Mouse (Mus musculus) neural tube, embryonic 14.5 days (tissue): ENCODE results near the gene Susd3. TPM values are rescaled to one million over a fixed set of nuclear protein-coding genes. Genes with fewer than 3 reads are reported as not detected.

Experiments
- ATAC-seq: fragments of 200-750 bp; cut with Nextera tagmentation; 2 replicates; pipeline ENCODE4 v1.8.0; 2017; ENCODE audit warnings: low read depth, mild to moderate bottlenecking, moderate TSS enrichment, moderate library complexity
- H3K27ac ChIP-seq: fragments of 300-500 bp; sonication (generic); 2 replicates; pipeline ENCODE4 v1.5.1; 2014; ENCODE audit warnings: low read depth, mild to moderate bottlenecking, control low read depth, low read length, moderate library complexity, mixed read lengths
- H3K27me3 ChIP-seq: fragments of 300-500 bp; sonication (generic); 2 replicates; pipeline ENCODE4 v1.6.1; 2014; ENCODE audit warnings: low read length; ENCODE audit not compliant: control insufficient read depth, insufficient read depth
- H3K36me3 ChIP-seq: fragments of 300-500 bp; sonication (generic); 2 replicates; pipeline ENCODE4 v1.6.1; 2014; ENCODE audit warnings: low read length, mixed read lengths; ENCODE audit not compliant: control insufficient read depth, insufficient read depth
- H3K4me1 ChIP-seq: fragments of 300-500 bp; sonication (generic); 2 replicates; pipeline ENCODE4 v1.6.1; 2014; ENCODE audit warnings: low read length; ENCODE audit not compliant: control insufficient read depth, insufficient read depth
- H3K4me2 ChIP-seq: fragments of 300-500 bp; sonication (generic); 2 replicates; pipeline ENCODE4 v1.6.1; 2014; ENCODE audit warnings: mild to moderate bottlenecking, low read depth, low read length, control low read depth
- H3K4me3 ChIP-seq: fragments of 300-500 bp; sonication (generic); 2 replicates; pipeline ENCODE4 v1.5.1; 2014; ENCODE audit warnings: low read depth, low read length, control low read depth, mixed read lengths
- H3K9ac ChIP-seq: fragments of 300-500 bp; sonication (generic); replicated peaks from 2 replicates; pipeline ENCODE4 v1.6.1; 2014; ENCODE audit warnings: low read depth, mild to moderate bottlenecking, control low read depth, low read length, mixed read lengths
- H3K9me3 ChIP-seq: fragments of 300-500 bp; sonication (generic); 2 replicates; pipeline ENCODE4 v1.6.1; 2016; ENCODE audit warnings: low read length; ENCODE audit not compliant: control insufficient read depth
- WGBS: fragments of 180-500 bp; shearing (Covaris S2); extraction: QIAGEN DNeasy Blood & Tissue Kit; methylation state at CpG from one replicate; pipeline ENCODE4 v1.1.7; 2014; 5-methylcytosine and 5-hydroxymethylcytosine counted together
- polyA plus RNA-seq: library from polyadenylated mRNA; unstranded; fragments of >200 nt; fragmentation: Nextera tagmentation; extraction: Ambion mirVana; gene quantifications from 2 replicates; pipeline ENCODE4 v1.2.1, GENCODE M21; 2014

The Susd3 gene
- polyA plus RNA-seq: 0.56 and 0.91 TPM in 2 replicates

DNA sequence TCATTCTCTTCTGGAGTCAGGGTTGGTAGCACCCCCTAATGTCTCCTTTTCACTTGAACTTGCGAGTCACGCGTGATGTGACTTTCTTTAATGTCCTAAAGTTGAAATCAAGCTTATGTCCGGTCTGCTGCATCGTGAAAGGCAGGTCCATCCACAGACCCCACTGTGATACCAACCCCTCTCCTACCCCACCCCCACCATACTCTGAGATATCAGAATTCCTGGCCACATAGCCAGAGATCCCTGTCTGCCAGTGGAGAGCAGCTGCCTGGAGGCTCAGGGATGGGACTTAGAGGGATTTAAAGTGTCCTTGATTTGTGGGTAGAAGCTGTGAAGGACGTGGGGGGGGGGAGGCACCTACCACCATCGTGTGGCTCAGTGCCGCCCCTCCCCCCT, at the start of gene Susd3:
TSS of gene Susd3 (minus strand) at position 240 of the 396 bp plus-strand sequence.
- peaks cover 5% of the 10 kb centered on the region; the same call in 1 of the 2 replicates for H3K4me1 ChIP-seq
- peaks cover 18% of the 10 kb centered on the region for H3K27me3 ChIP-seq
- H3K9me3 ChIP-seq: no peaks in the 10 kb centered on the region
- no peak within 1 kb of the TSS for H3K27ac ChIP-seq
- ATAC-seq: no peak
- WGBS: 21% methylated on average over 7 of the region's 8 CpGs
- 0 out of 2 replicates have a peak within 1 kb of the TSS, but pooled peaks have one; percentile 37 for H3K9ac ChIP-seq
- peak within 1 kb of the TSS; percentile 24 for H3K4me3 ChIP-seq
- peak within 1 kb of the TSS; percentile 48 for H3K4me2 ChIP-seq
- H3K36me3 ChIP-seq: no peaks in the 10 kb centered on the region

- WGBS: 89% methylated on average over 7 of the region's 7 CpGs
- H3K27me3 ChIP-seq: no peaks in the 10 kb centered on the region
- ATAC-seq: no peak
Observed at GRCm38 (mm10) chr13:49296270-49296669, 47.8 kb upstream of the Susd3 start.

GRCm38 (mm10) chr13:49294108-49294507, 45.6 kb upstream of the Susd3 start:
- no peaks in the 10 kb centered on the region for H3K27me3 ChIP-seq
- H3K27ac ChIP-seq: no peak overlapping the region
- no peaks in the 10 kb centered on the region for H3K36me3 ChIP-seq
- no peaks in the 10 kb centered on the region for H3K9me3 ChIP-seq
- H3K4me2 ChIP-seq: no peak overlapping the region
- no peaks in the 10 kb centered on the region for H3K4me1 ChIP-seq
- no peak for ATAC-seq
- H3K4me3 ChIP-seq: no peak overlapping the region
- WGBS: 86% methylated on average over 9 of the region's 9 CpGs
- H3K9ac ChIP-seq: no peak overlapping the region

More at GRCm38 (mm10) chr13:49296270-49296669, 47.8 kb upstream of the Susd3 start:
- Histone ChIP-seq H3K27ac (no peak overlapping the region), H3K4me2 (no peak overlapping the region), H3K9me3 (no peaks in the 10 kb centered on the region), H3K4me3 (no peak overlapping the region), H3K4me1 (no peaks in the 10 kb centered on the region), H3K36me3 (no peaks in the 10 kb centered on the region), H3K9ac (no peak overlapping the region)

DNA sequence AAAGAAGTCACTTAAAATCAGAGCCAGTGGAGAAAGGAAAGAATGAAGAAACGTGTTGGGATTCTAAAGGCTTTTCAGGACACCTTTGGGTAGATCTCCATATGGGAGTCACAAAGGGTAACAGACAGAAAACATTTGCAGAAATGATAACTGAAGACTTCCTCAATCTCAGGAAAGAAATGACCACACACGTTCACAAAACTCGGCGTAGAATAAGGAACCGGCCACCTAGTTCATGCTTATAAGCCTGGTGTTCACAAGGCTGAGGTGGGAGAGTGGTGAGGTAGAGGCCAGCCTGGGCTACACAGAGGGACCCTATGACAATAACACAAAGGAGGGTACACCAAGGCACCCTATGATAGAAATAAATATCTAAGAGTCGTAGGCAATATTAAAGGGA, 43.4 kb upstream of the Susd3 start:
- H3K4me3 ChIP-seq: no peak overlapping the region
- H3K27me3 ChIP-seq: no peaks in the 10 kb centered on the region
- no peak for ATAC-seq
- no peak overlapping the region for H3K27ac ChIP-seq
- no peaks in the 10 kb centered on the region for H3K9me3 ChIP-seq
- no peaks in the 10 kb centered on the region for H3K36me3 ChIP-seq
- no peak overlapping the region for H3K4me2 ChIP-seq
- H3K4me1 ChIP-seq: no peaks in the 10 kb centered on the region
- no peak overlapping the region for H3K9ac ChIP-seq
- 92% methylated on average over 6 of the region's 6 CpGs for WGBS

DNA sequence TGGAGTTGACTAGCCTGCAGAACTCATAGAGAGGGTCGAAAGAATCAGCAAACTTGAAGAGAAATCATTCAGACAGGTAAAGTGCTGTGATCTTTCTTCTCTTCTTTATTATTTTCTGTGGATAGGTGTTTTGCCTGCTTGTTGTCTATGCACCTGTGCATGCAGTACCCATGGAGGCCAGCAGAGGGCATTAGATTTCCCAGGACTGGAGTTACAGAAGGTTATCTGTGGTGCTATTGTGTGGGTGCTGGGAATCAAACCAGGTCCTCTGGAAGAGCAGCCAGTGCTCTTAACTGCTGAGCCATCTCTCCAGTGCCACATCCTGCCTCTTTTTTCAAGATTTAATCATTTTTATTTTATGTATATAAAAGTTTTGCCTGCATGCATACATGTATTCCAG, 42.9 kb upstream of the Susd3 start:
- 86% methylated on average over 1 of the region's 1 CpGs for WGBS
- Histone ChIP-seq H3K4me1 (no peaks in the 10 kb centered on the region), H3K9me3 (no peaks in the 10 kb centered on the region), H3K9ac (no peak overlapping the region), H3K27me3 (no peaks in the 10 kb centered on the region), H3K36me3 (no peaks in the 10 kb centered on the region), H3K4me3 (no peak overlapping the region), H3K4me2 (no peak overlapping the region), H3K27ac (no peak overlapping the region)
- no peak for ATAC-seq

DNA sequence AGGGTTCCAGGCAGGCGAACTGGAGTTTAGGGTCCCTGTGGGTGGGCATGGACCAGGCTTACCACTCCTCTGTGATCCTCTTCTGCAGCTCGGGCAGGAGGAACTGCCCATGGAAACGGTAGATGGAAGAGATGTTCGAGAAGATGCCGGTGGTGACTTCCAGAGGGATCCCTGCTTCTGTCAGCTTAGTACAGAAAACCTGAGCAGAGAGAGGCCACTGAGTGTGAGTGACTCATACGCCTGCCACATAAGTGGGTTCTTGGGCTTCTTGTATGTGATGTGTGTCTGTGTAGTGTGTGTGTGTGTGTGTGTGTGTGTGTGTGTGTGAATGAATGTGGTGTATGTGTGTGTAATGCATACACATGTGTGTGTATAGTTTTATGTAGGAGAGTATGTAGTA, 38.7 kb upstream of the Susd3 start:
- ATAC-seq: no peak
- 87% methylated on average over 6 of the region's 6 CpGs for WGBS
- Histone ChIP-seq H3K27me3 (no peaks in the 10 kb centered on the region), H3K36me3 (no peaks in the 10 kb centered on the region), H3K9me3 (no peaks in the 10 kb centered on the region), H3K4me1 (no peaks in the 10 kb centered on the region), H3K9ac (no peak overlapping the region), H3K4me3 (no peak overlapping the region), H3K27ac (no peak overlapping the region), H3K4me2 (no peak overlapping the region)

GRCm38 (mm10) chr13:49286750-49287149, 38.2 kb upstream of the Susd3 start:
- H3K9ac ChIP-seq: no peak overlapping the region
- no peak overlapping the region for H3K4me3 ChIP-seq
- no peaks in the 10 kb centered on the region for H3K9me3 ChIP-seq
- WGBS: 83% methylated on average over 3 of the region's 3 CpGs
- no peak overlapping the region for H3K27ac ChIP-seq
- H3K4me1 ChIP-seq: no peaks in the 10 kb centered on the region
- no peaks in the 10 kb centered on the region for H3K36me3 ChIP-seq
- no peak overlapping the region for H3K4me2 ChIP-seq
- no peak for ATAC-seq
- no peaks in the 10 kb centered on the region for H3K27me3 ChIP-seq

DNA sequence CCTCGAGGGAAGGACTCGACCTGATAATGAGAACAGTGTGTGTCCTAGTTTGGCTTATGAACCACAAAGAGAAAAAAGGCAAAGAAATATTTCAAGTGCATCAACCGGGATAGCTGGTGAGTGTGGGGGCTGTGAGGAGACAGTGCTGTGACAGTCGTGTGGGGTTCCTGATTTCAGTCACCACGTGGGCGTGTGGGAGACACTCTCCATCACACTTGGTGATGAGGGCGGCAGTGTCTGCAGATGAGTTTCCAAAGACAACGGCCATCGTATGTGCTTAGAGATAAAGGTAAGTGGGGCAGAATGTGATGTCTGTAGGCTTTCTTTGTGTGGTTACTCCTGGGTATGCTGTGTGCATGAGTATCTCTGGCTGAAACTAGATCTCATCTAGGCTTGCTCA, 35.2 kb upstream of the Susd3 start:
- Histone ChIP-seq H3K4me2 (no peak overlapping the region), H3K27me3 (no peaks in the 10 kb centered on the region), H3K9me3 (no peaks in the 10 kb centered on the region), H3K27ac (no peak overlapping the region), H3K4me3 (no peak overlapping the region), H3K9ac (no peak overlapping the region), H3K36me3 (no peaks in the 10 kb centered on the region), H3K4me1 (no peaks in the 10 kb centered on the region)
- ATAC-seq: no peak
- WGBS: 87% methylated on average over 9 of the region's 9 CpGs

- H3K27me3 ChIP-seq: no peaks in the 10 kb centered on the region
- no peaks in the 10 kb centered on the region for H3K9me3 ChIP-seq
- H3K27ac ChIP-seq: no peak overlapping the region
- no peak overlapping the region for H3K4me2 ChIP-seq
- no peak for ATAC-seq
- no peaks in the 10 kb centered on the region for H3K36me3 ChIP-seq
- H3K4me3 ChIP-seq: no peak overlapping the region
- no peaks in the 10 kb centered on the region for H3K4me1 ChIP-seq
- H3K9ac ChIP-seq: no peak overlapping the region
- WGBS: 79% methylated on average over 2 of the region's 2 CpGs
Observed at GRCm38 (mm10) chr13:49282168-49282567, 33.7 kb upstream of the Susd3 start.
